Mouse (Mus musculus) ES-Bruce4 (cell line): ENCODE data around the gene Rpl7a. TPM values are rescaled to one million over a fixed set of nuclear protein-coding genes. Genes with fewer than 3 reads are reported as not detected.

Source experiments
- H3K27ac ChIP-seq: 2 replicates; pipeline ENCODE4 v1.5.1; 2012; ENCODE audit warnings: low read length, inconsistent platforms; ENCODE audit not compliant: insufficient read depth
- H3K27me3 ChIP-seq: 2 replicates; pipeline ENCODE4 v1.6.1; 2012; ENCODE audit warnings: mild to moderate bottlenecking, low read length, inconsistent platforms; ENCODE audit not compliant: control insufficient read depth, poor library complexity, insufficient read depth, severe bottlenecking
- H3K36me3 ChIP-seq: 2 replicates; pipeline ENCODE4 v1.6.1; 2012; ENCODE audit warnings: inconsistent platforms, mild to moderate bottlenecking, low read length, moderate library complexity; ENCODE audit not compliant: control insufficient read depth, poor library complexity, insufficient read depth, severe bottlenecking
- H3K4me1 ChIP-seq: one replicate; pipeline ENCODE4 v1.8.1; 2011; ENCODE audit warnings: low read length; ENCODE audit not compliant: control insufficient read depth, insufficient read depth
- H3K4me3 ChIP-seq: 2 replicates; pipeline ENCODE4 v1.5.1; 2011; ENCODE audit warnings: low read depth, mild to moderate bottlenecking, low read length
- H3K9ac ChIP-seq: 2 replicates; pipeline ENCODE4 v1.6.1; 2012; ENCODE audit warnings: low read depth, mild to moderate bottlenecking, inconsistent platforms; ENCODE audit not compliant: poor library complexity, severe bottlenecking
- H3K9me3 ChIP-seq: replicated peaks from 2 replicates; pipeline ENCODE4 v1.6.1; 2012; ENCODE audit warnings: mild to moderate bottlenecking, low read length, inconsistent platforms; ENCODE audit not compliant: control insufficient read depth, poor library complexity, insufficient read depth, severe bottlenecking
- CTCF ChIP-seq: IDR thresholded peaks from one replicate; pipeline ENCODE4 v1.8.1; 2011; ENCODE audit warnings: low read depth, low read length
- EP300 ChIP-seq: IDR thresholded peaks from 2 replicates; pipeline ENCODE4 v1.6.1; 2011; ENCODE audit warnings: low read depth, low read length; ENCODE audit not compliant: insufficient read depth
- POLR2A ChIP-seq: IDR thresholded peaks from one replicate; pipeline ENCODE4 v1.8.1; 2011; ENCODE audit warnings: low read length; ENCODE audit not compliant: insufficient read depth
- polyA plus RNA-seq: library from polyadenylated mRNA; stranded (reverse); fragments of >200 nt; gene quantifications from 2 replicates; pipeline ENCODE4 v1.2.4, GENCODE M21; 2011; ENCODE audit warnings: low read depth; ENCODE audit not compliant: missing spikeins, insufficient read depth, insufficient read length

The Rpl7a gene
- polyA plus RNA-seq, 1 experiment = 722 TPM

DNA sequence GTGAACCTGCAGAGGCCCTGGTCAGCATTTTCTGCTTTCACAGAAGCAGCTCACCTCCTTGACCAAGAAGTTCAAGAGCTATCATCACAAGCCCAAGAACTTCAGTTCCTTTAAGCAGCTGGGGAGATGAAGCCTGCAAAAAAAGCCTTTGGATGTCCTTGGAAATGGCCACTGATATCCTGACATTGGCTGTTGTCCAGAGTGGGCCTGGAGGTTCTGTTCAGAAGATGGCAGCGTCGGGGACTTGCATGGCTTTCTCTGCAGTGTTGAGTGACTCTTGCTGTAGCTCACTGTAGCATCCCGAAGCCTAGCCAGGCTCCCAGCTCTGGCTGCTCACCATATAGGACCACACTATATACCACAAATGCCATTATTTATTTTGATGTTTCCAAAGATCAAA is 9.1 kb downstream of the Rpl7a start:
- no peaks in the 10 kb centered on the region for H3K27me3 ChIP-seq
- no peaks in the 10 kb centered on the region for H3K4me1 ChIP-seq
- no peak overlapping the region for H3K9ac ChIP-seq
- TF ChIP-seq CTCF = no peak
- no peak for TF ChIP-seq POLR2A
- TF ChIP-seq EP300 = no peak
- H3K4me3 ChIP-seq = no peak overlapping the region
- no peak overlapping the region for H3K27ac ChIP-seq
- peaks cover 47% of the 10 kb centered on the region for H3K36me3 ChIP-seq
- H3K9me3 ChIP-seq = no peaks in the 10 kb centered on the region

DNA sequence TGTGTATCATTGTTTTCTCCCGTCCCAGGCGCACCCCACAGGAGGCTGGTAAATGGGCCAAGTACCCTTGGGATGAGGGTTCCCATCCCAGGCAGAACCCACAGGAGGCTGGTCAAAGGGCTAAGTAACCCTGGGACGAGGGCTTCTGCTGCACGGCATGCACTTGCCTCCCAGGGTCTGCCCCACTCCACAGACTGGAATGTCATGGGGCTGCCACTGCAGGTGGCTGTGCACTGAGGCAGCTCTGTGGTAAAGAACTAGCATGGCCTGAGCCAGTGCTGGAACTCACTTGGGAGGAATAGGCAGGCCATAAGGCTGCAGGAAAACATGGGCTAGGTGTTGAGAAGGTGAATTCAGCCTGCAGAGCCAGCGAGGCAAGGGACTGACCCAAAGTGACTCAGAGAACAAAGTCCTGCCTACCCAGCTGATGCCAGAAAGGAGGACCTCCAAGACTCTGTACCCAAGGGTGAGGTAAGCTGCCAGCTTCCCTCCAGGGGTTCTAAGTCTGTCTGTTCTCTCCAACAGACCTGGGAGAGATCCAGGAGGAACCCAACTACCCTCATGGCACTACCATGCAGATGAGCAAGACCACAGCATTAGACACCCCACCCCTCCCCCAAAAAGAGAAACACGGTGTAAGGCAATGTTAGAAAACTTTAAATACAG is 9.8 kb downstream of the Rpl7a start:
- Histone ChIP-seq H3K36me3 (peaks cover 47% of the 10 kb centered on the region), H3K4me3 (no peak overlapping the region), H3K27me3 (no peaks in the 10 kb centered on the region), H3K9me3 (no peaks in the 10 kb centered on the region), H3K9ac (no peak overlapping the region), H3K4me1 (no peaks in the 10 kb centered on the region), H3K27ac (no peak overlapping the region)
- TF ChIP-seq CTCF (no peak), POLR2A (no peak), EP300 (no peak)

DNA sequence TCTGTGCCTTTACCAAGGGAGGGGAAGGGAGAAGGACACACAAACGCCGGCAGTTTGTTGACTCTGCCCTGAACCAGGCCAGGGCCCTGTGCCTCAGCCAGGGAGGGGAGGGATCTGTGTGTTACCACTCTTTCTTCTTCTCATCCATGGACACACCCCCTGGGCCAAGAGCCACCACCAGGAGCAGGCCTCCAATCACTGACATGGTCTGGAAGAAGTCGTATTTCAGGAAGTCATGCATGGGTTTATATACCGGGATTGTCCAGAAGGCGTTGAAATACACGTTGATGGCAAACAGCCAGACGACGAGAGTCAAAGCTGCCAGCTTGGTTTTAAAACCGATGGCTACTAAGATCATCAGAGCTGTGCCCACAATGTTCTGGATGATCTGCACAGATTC is 11.2 kb downstream of the Rpl7a start:
- H3K36me3 ChIP-seq = peaks cover 54% of the 10 kb centered on the region
- no peak for TF ChIP-seq POLR2A
- TF ChIP-seq CTCF = no peak

DNA sequence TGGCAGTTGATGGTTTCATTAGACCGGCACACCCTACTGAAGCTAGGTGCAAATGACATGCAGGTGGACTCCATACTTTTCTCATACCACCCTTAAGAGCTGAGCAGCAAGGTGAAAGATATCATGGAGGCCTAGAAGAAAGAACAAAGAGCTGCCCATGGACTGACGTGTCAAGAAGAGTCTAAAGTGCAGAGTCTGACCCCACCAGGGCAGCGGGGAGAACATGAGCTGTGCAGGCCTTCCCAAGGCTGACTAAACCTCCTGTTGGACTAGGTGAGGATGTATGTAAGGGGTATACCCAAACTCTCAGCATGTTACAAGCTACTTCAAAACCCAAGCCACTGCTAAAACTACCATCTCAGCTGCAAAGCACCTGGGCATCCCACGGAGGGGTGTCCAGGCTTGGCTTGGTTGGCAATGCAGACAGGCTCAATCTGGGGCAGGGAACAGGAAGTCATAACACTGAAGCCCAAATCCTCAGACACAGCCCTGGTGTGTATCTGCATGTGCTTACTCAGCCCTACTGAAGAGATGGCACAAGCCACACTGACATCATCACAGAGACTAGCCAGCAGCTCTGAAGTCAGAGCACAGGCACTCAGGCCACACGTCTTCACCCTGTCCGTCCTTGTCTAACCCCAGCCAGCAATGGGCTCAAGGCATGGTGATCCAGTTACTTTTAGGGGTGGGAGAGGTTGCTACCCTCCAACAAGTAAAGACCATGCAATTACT is 17.3 kb downstream of the Rpl7a start:
- Histone ChIP-seq H3K27ac (no peak overlapping the region), H3K9ac (no peak overlapping the region), H3K27me3 (no peaks in the 10 kb centered on the region), H3K4me3 (no peak overlapping the region), H3K4me1 (no peaks in the 10 kb centered on the region), H3K9me3 (no peaks in the 10 kb centered on the region), H3K36me3 (peaks cover 17% of the 10 kb centered on the region)
- no peak for TF ChIP-seq POLR2A
- no peak for TF ChIP-seq EP300
- TF ChIP-seq CTCF = no peak

More for the DNA sequence above, 11.2 kb downstream of the Rpl7a start:
- Histone ChIP-seq H3K27ac (no peak overlapping the region), H3K9me3 (no peaks in the 10 kb centered on the region), H3K27me3 (no peaks in the 10 kb centered on the region), H3K9ac (no peak overlapping the region), H3K4me1 (no peaks in the 10 kb centered on the region), H3K4me3 (no peak overlapping the region)

DNA sequence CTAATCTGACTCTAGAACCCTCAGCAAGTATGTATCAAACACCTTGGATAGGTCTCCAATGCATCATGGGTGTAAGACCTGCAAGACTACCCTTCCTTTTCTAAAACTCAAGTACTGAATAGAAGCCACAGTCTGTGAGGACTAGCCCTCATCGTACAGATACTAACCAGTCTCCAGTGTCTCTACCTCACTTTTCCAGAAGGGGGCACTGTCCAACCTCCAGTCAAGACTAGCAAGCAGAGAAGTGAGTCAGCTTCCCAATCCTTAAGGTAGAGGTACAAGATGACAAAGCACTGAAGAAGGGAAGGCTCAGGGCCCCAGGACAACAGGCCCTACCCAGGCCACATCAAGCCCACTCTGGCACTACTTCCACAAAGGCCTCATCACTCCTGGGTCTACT is 19.8 kb downstream of the Rpl7a start:
- no peak for TF ChIP-seq EP300
- TF ChIP-seq CTCF = peak; percentile 13

DNA sequence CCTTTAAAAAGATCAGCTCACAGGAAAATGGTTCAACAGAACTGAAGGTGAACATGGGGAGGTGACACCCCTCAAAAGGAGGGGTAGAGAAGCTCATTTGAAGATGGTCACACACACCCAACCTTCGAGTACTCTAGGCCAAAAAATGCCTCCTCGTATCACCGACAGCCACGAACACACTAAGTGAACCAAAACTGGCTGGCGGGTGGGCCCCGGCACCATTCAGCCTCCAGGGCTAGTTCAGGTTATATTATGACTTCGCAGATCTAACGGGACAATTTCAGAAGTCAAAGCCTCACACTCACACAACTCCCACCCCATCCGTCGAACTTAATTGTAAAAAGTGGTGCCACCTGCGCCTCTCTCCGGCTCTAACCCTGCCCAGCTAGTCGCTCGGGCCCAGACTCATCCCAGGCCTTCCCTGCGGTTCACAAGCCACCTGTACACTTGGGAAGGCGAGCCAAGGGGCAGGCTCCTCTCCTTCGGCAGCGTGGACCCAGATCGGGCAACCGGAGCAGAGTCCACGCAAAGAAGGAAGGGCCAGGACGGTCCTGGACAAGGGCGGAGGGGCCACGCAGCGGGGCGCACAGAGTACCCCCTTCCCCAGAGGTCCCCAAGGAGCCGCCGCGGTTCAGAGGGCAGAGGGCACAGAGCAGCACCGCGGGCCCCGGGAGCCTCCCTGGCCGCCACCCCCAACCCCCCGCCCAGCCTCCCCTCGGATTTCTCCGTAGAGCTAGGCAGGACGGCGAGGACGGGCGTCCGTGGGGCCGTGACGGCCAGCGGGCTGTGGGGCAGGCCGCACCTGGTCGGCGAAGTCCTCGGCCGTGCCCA is 22.1 kb downstream of the Rpl7a start:
- Histone ChIP-seq H3K9ac (peak overlapping the region; percentile 90), H3K27me3 (no peaks in the 10 kb centered on the region), H3K9me3 (no peaks in the 10 kb centered on the region), H3K4me3 (peak overlapping the region; percentile 88), H3K4me1 (no peaks in the 10 kb centered on the region), H3K27ac (no peak overlapping the region), H3K36me3 (no peaks in the 10 kb centered on the region; the same call in 1 of the 2 replicates)
- TF ChIP-seq EP300 (no peak), POLR2A (no peak), CTCF (no peak)

More for the DNA sequence above, 19.8 kb downstream of the Rpl7a start:
- Histone ChIP-seq H3K9ac (no peak overlapping the region), H3K36me3 (peaks cover 7% of the 10 kb centered on the region; the same call in 1 of the 2 replicates), H3K4me1 (no peaks in the 10 kb centered on the region), H3K9me3 (no peaks in the 10 kb centered on the region), H3K27ac (no peak overlapping the region), H3K4me3 (no peak overlapping the region), H3K27me3 (no peaks in the 10 kb centered on the region)
